Mouse (Mus musculus) skeletal muscle tissue, adult 2 months (tissue): ENCODE data around the gene Kif1b.
A peak's percentile ranks its signal among the peaks of the same experiment; 100 is the strongest.

Experiments used
- DNase-seq: peaks from one replicate; pipeline ENCODE4 v3.0.0-alpha.2; 2012; ENCODE audit warnings: low read depth, low spot score

Kif1b gene

DNA sequence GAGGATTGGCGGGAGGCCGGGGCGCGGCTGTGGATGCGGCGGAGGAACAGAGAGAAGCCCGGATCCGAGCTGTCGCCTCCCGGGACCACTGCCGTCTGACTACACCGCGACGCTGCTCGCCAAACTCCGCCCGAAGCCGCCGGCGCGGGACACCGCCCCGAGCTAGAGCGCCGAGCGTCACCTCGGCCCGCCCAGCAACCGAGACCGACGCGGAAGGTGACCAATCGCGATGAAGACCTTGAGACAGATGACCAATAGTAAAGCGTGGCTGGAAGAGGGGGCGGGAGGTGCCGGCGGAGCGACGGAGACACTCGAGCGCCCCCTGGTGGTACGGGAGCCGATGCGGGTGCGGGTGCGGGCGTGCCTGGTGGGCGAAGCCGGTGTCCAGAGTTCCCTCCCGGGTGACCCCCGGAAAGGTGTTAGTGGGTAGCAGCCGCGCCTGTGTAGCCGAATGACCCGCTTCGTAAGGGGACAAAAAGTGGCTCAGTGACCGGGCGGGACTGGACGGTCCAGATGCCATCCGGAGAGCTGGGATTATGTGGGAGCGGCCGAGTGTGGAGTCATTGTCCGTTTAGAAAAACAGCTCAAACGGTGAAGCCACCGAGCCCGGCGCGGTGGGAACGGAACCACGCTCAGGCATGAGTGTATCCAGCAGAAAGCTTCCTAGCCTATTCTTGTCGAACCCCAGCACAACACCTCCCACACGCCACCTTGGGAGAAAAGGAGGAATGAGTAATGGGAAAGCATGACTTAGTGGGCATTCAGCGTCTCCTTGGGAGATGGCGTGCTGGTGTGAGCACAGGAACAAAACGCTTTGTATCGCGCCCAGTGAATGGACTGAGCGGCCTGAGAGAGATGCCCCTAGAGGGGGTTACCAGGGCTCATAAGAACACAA, at the start of gene Kif1b:
Gene Kif1b, minus strand, starts transcription at position 98 of the 895 bp plus-strand sequence.
- DNase-seq = peak; percentile 99

DNA sequence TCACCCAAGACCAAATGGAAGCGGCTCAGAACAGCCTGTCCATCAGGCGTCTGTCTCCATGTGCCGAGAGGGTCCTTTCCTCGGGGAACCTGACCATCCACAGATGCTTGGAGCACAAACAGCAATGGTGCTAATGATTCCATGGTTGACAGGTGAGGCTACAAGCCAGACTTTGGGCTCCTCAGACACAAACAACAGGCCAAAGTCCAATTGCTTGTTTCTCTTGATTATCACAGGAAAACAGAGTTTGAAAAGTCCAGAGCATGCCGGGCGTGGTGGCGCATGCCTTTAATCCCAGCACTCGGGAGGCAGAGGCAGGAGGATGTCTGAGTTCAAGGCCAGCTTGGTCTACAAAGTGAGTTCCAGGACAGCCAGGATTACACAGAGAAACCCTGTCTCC, 47.2 kb upstream of the Kif1b start:
- DNase-seq = no peak

DNA sequence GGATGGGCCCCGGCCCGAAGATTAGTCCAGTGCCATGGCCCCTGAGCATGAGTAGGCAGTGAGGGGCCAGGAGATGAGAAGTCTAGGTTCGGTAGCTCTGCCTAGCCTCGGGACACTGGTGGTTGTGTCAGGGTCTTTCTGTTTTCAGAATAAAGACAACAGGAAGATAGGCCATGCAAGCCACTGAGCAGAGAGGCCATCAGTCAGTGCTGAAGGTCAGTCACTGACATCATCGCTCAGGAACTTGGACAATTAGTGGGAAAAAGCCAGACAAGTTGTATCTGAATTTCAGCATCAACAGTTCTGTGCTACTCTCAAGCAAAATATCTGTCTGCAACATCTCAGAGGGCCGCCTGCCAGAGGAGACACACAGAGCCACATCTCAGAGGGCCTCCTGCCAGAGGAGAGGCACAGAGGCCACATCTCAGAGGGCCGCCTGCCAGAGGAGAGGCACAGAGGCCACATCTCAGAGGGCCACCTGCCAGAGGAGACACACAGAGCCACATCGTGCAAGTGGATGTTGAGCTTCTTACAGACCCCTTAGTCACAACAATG, 44.2 kb upstream of the Kif1b start:
- DNase-seq = no peak

DNA sequence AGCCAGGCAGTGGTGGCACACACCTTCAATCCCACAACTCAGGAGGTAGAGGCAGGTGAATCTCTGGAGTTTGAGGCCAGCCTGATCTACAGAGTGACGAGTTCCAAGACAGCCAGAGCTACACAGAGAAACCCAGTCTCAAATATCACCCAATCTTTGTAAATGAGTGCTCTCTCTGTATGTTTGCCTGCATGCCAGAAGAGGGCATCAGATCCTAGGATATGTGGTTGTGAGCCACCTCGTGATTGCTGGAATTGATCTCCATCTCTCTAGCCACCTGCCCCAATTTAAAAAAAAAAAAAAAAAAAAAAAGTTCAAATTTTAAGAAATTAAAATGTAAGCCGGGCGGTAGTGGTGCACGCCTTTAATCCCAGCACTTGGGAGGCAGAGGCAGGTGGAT, 41.5 kb upstream of the Kif1b start:
- DNase-seq = no peak

DNA sequence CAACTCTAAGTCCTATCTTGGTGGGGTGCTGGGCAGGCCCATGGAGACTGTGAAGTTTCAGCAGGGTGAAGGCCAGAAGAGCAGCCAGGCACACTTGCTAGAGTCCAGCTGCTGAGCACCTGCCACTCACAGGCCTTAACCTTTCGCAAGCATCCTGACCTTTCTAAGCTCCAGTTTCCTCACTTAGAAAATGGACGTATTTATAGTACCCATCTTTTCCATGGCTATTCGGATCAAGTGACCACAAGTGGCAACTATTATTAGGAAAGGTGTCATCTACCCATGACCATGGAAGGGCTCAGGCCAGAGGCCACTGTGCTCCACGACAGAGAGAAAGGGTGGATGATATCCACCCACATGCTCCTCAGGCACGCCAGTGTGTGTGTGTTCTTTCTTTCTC, 38.4 kb upstream of the Kif1b start:
- DNase-seq = peak; percentile 93

DNA sequence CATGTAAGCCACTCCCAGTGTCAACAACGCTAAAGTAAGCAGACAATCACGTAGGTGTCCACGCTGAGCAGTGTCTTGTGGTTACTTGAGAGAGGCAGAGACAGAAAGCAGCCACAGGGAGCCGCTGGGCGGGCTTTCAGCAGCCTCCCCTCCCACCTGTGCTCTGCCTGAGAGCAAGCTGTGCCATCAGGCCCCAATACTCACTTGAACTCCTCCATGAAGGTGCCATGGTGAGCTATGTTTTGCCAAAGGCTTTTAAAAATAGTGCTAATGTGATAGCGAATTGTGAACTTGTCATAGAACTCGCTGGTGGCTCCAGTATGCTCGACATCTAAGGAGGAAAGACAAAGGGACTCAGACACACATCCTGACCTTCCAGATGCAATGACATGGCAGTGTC, 36.8 kb upstream of the Kif1b start:
- no peak for DNase-seq

DNA sequence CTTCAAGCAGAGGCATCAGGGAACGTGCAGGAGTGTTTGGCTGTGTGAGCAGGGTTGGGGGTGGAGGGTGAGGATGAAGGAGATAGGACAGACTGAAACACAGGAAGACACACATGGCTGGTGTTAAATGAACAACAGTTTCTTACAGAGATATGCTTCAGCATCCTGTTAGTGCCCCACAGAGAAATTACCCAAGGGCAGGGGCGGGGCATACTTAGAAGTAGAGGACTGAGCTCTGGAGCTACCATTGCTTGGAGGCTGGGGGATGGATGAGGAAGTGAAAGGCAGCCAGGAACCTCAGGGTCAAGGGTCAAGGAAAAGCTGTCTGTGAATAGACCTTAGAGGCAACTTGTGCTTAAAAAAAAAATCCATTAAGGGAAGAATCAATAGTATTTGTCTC, 33.2 kb upstream of the Kif1b start:
- no peak for DNase-seq

DNA sequence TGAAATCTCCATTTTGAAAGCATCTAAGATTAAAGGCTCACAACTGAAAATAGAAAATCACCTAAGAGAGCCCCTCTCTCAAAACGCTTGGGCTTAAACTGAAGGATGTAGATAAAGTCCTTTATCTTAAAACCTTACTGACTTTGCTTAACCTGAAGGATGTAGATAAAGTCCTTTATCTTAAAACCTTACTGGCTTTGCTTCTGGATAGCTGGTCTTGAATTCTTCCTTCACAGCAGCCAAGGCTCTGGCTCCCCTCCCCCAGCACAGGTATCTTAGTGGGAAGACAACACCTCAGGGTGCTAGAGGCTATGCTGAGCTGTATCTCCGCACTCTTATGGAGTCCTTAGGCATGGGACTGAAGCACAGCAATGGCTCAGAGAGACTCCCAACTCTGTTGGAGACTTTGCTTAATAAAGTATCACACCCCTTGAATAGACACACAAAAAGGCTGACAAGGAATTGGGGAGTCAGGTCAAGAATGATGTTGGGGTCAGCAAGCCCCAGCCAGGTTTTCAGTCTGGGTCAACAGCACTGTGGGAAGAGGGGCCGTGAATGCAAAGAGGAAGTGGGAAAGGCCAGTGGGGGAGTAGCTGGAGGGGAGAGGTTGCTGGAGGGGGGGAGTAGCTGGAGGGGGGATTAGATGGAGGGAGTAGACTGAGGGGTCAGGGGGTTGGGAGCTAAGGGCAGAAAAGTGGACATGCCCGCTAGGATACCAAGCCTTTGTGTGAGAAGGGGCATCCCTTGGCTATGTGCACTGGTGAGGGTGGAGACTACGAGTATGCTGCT, 32.1 kb upstream of the Kif1b start:
- DNase-seq = no peak

DNA sequence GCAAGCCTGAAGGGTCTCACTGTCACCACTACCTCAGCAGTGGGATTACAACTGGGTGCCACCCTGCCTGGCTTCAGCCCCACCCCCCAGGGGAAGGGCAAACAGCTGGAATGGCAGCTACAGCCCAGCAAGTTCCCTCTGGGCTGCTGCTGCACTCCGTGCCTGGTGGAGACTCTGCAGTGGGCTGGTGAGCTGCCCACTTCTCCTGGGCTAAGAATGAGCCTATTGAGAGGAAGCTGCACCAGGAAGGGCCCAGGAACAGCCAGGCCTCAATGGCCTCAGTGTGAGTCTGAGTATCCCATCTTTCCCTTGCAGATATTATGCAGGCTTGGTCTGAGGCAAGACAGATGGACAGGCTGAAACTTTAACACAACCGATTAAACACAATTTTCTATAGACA, 30.6 kb upstream of the Kif1b start:
- DNase-seq = no peak

DNA sequence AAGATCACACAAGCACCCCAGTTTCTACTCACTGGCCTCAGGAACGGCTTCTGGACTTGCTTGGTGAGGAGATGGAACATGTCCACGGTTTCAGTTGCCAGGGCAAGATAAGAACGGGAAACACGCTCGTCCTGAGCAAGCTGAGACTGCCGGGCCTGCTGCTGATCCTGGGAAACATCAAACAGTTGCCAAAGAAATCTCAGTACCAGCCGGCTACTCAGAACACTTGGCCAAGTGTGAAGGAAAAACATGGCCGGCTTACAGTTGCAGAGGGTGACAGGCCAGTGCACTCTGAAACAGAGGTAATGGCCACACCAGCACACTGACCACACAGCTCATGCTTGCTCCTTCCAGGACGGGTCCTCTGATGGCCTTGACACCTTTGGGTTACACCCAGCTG, 29.9 kb upstream of the Kif1b start:
- peak; percentile 62 for DNase-seq

DNA sequence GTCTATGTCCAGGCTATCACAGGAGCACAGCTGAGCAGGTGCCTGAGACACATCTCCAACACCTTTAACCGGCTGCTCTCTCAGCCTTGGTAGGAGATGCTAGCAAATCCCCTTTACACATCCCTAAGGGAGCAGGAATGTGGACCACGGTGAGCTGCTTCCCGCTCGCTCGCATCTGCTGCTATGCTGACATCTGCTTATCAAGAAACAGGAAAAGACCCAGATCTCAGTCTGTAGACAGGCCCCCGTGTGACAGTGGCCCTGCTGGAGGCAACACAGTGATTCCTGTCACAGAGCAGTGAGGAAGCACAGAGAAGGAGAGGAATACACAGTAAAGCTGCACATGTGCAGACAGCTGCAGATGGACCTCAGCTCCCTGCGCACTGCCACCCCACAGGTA, 28.8 kb upstream of the Kif1b start:
- no peak for DNase-seq

DNA sequence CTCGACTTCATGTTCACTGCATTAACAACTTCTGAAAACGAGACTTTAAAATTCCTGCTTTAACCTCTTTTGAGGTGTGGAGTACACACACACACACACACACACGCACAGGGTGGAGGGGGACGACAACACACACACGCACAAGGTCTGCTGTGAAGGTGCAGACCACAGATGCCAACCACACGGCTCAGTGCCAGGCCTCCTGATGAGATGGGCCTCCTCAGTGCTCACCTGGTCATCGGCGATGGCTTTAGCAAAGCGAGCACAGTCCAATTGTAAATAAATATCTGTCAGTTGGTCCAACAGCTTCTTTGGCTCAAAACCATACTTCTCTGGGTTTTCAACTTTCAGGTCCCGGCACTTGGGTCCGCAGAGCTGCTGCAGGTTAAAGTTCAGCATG, 27.4 kb upstream of the Kif1b start:
- DNase-seq = no peak

DNA sequence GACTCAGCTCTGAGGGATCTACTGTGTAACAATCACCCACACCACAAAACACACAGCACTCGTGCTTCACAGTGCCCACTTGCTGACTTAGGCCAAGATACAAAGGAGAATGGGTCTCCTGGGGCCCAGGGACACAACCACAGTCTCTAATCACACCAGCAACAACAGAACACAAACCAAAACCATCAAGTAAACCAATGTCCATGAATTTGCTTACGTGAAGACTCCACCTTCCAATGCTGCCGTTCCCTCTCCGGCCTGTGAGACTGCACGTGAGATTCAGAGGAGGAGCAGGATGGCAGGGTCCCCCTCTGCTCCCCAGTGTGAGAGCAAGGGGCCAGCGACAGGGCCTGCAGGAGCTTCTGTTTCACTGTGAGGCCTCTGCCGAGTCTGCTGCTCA, 25.2 kb upstream of the Kif1b start:
- DNase-seq = no peak

DNA sequence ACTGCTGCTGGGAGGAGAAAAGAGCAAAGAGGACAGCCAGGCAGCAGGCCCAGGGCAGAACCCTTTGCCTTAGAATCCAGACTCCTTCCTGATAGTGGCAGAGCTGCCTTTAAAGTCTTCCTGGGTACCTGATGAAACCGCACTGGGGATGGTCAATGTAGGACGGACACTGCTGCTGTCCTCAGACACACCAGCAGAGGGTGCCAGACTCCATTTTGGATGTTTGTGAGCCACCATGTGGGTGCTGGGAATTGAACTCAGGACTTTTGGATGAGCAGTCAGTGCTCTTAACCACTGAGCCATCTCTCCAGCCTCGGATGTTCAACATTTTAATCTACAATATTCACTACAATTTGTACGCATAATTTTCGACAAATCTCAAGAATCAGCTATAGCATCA, 23.0 kb upstream of the Kif1b start:
- no peak for DNase-seq

DNA sequence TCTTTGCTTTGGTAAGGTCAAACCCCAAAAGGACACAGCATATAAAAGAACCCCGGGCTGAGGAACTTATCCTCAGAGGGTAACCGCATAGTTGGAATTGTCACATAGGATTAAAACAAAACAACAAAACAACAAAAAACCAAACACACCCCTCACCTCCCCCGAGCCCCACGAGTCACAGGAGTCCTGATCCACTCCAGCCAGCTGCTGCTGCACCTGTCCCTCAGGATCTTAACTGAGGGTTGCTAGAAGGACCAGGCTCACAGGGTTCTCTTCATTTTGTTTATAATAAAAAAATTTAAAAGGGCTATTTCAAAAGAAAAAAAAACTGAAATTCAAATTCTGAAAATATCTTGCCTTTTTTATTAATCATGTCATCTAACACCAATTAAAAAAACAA, 21.2 kb upstream of the Kif1b start:
- no peak for DNase-seq

DNA sequence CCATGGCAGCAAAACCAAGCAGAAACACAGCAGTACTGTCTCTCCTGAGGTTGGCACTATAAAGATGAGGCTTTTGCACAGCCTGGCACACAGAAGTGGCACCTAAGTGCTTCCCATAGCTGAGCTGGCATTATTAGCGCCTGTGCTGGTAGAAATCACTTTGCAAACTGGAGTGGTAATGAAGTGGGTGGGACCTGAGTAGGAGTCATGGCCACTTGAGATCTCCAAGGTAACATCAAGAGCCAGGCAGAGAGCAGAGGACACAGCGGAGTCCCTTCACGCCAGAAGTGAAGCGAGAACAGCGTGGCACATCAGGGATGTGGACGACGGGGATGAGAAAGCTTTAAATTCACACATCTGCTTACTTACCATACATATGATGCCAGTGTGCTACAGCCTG, 19.8 kb upstream of the Kif1b start:
- DNase-seq = no peak

DNA sequence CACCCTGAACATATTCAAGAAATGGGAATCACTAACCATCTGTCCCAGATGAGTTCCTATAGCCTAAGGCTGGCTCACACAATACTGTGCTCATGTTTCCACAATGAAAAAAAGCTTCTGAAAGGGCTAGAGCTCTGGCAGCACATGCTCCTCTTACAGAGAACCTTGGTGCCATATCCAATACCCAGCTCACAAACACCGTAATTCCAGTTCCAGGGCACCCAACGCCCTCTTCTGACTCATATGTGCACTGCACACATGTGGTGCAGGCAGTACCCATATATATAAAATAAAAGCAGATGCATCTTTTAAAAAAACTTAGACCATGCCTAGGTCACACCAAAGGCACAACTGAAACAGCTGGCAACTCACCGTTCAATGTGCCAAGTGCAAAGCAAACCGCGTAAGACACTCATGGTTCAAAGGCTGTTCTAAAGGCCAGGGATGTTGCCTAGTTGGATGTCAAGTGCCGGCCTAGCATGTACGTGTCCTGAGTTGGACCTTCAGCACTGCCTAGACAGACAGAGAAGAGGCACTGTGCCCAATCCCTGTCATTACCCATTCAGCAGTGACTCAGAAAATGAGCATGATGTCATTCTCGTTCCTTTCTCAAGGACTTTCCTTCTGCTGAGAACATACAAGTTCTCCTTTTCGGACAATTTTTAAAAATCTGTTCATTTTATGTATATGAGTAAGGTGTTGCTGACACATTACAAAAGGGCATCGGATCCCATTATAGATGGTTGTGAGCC, 18.1 kb upstream of the Kif1b start:
- DNase-seq = no peak

DNA sequence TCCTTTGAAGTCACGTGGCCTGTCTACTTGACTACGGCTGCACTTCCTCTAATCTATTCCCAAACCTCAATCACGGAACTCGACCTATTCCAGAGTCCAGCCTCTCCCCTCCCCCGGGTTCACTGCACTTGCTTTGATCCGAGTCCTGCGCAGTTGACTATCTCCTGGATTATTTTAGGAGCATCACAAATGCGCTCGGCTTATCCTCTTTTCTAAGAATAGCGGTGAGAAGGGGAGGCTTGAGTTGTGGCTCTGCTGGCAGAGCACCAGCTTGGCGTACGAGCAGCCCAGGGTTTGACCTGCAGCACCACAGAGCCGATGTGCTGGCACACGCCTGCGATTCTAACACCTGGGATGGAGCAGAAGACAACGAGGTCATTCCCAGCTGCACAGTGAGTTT, 16.2 kb upstream of the Kif1b start:
- peak; percentile 88 for DNase-seq

DNA sequence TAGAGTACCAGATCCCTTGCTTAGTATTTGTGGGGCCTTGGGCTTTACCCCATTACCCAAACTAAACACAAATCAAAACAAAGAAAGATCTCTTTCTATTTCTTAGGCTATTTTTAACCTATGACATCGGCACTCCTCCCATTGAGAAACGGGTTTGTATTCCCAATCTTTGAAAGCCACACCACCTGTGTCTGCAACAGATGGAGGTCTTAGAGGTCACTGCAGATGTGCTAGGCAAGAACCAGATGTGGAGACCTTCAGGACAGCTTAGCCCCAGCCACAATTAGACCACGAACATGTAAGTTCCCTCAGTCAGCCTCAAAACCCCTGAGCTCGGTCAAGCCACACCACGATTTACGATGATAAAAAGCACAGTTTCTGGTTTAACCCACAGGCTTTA, 15.2 kb upstream of the Kif1b start:
- DNase-seq = no peak

DNA sequence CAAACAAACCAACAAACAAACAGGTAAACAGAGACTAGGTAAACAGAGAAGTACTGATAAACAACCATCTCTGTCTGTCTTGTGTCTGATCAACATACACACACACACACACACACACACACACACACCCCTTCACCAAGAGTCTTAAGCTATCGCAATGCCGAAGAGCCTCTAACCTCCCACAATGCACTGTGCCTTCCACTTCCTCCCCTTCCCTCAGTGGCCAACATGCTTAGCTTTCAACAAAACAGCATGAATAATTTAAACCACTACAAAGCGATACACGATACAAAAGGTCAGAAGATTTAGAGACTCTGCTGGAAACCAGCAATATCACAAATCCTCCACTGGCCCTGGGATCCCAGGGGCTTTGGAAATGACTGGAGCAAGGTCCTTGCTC, 14.8 kb upstream of the Kif1b start:
- DNase-seq = no peak

DNA sequence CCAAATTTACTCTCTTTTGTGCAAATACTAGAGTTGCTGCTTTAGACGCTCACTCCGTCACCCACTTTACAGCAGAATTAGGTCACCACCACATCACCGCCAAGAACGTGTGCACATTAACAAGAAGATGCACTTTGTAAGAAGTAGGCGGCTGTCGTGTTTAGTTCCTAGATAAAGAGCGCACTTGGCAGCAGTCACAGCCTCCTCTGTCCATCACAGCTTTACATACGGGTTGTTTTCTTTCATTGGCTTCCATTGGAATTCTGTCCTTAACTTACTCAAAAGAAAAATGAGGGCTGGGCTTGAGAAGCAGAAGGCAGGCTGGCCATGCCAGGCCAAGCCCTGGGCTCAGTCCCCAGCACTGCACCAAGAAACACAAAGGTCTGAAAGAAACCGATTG, 11.6 kb upstream of the Kif1b start:
- no peak for DNase-seq

DNA sequence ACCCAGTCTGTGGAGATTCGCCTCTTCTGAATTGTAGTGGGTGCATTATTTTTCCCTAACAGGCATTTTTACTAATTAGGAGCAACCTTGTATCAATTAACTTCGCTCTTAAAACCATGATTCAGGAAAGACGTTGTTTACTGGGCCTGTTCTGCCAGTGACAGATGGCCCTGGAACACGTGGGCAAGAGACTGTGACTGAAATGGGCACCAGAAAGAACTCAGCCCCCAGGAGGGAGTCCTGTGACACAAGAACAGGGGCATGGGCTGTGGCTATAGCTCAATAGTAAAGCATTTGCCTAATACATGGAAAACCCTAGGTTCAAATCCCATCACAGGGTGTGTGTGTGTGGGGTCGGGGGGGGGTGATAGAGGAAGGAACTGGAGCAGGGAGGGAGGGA, 9.9 kb upstream of the Kif1b start:
- no peak for DNase-seq
